Mouse (Mus musculus): Measurements from ENCODE around the gene Serpina5.

The Serpina5 gene

GRCm38 (mm10) chr12:104125021-104125560 lies 24.2 kb downstream of the Serpina5 start:
- DNase-seq (ENCODE audit: low spot score in 2 of 2): no peak

DNA sequence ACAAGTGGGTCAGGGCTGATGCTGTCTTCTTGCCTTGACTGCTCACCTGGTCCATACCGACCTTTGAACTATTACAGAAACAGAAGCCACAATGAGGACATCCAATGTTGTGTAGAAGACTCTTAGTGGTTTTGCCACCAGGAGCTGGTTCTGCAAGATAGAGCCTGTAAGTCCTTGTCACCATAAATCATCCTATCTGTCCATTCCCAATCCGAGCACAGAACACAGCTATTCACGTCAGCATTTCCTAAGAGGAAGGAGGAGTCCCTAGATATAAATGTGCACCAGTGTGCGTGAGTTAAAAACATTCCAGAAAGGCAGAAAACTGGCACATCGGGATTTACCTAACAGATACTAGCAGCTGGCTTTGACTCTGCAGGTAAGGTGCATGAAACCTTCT lies 26.8 kb downstream of the Serpina5 start, which contains the start of gene Serpina3b:
Gene Serpina3b (plus strand): TSS at position 301 of the 400 bp plus-strand sequence.
- no peak for DNase-seq (ENCODE audit: low spot score in 2 of 2)

GRCm38 (mm10) chr12:104131041-104131440 lies 30.1 kb downstream of the Serpina5 start:
- no peak for DNase-seq (ENCODE audit: low spot score in 2 of 2)

- no peak for DNase-seq (ENCODE audit: low spot score in 2 of 2)
These were observed 37.3 kb downstream of the Serpina5 start for GRCm38 (mm10) chr12:104138216-104138615.

- DNase-seq (ENCODE audit: low spot score in 2 of 2): no peak
These were observed 39.7 kb downstream of the Serpina5 start for GRCm38 (mm10) chr12:104140543-104141103.

- no peak for DNase-seq (ENCODE audit: low spot score in 2 of 2)
These were observed 40.6 kb downstream of the Serpina5 start for GRCm38 (mm10) chr12:104141506-104141905.

DNA sequence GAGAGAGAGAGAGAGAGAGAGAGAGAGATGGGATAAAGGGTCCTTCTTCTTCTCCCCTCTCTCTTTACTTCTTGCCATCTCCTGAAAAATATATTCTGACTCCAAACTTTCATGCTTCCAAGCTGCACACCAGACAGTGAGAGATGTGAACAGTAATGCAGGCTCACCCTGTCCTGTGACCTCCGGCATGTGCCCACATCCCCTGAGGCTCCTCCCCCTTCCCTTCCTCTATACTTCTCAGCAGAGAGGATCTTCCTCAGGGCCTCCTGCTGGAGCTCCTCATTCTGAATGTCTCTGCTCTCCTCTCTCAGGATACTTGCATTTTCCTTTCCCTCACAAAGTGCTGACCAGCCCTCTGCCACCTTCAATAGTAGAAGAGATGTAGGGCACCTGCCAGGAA lies 41.5 kb downstream of the Serpina5 start:
- DNase-seq (ENCODE audit: low spot score in 2 of 2): no peak

DNA sequence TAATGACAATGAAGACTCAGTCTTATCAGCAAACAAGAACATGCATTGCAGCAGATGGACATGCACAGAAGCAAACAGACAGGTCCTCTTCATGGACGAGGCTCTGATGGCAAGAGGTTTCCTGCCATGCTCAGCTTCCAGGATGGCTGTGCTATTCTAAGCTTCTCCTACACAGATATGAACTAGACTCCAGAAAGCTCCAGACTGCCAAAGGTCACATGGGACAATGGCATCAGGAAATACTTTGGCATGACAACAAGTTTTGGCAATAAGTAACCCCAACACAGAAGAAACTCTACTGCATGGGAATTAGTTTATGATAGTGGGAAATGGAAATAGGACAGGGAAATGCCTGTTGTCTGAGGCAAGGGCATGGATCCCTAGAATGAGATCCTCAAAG lies 42.4 kb downstream of the Serpina5 start:
- no peak for DNase-seq (ENCODE audit: low spot score in 2 of 2)

DNA sequence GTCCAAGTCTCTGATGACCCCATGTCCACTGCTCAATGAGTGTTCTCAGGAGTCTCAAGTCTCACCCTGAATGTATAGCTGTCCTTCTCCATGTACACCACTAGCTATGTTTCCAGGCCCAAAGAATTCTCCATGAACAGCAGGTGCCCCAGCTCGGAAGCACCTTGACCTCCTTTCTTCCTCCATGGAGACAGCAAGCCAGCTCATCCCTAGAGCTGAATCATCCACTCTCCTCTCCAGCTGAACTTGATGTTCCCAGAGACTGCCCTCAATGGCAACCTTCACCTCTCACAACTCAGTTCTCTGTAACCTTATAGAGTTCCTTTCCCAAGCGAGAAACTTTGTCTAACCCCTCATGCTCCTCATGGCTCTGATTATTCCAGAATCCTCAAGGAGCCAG lies 44.7 kb downstream of the Serpina5 start:
- DNase-seq (ENCODE audit: low spot score in 2 of 2): no peak

GRCm38 (mm10) chr12:104151989-104152388 lies 51.1 kb downstream of the Serpina5 start:
- no peak for DNase-seq (ENCODE audit: low spot score in 2 of 2)

DNA sequence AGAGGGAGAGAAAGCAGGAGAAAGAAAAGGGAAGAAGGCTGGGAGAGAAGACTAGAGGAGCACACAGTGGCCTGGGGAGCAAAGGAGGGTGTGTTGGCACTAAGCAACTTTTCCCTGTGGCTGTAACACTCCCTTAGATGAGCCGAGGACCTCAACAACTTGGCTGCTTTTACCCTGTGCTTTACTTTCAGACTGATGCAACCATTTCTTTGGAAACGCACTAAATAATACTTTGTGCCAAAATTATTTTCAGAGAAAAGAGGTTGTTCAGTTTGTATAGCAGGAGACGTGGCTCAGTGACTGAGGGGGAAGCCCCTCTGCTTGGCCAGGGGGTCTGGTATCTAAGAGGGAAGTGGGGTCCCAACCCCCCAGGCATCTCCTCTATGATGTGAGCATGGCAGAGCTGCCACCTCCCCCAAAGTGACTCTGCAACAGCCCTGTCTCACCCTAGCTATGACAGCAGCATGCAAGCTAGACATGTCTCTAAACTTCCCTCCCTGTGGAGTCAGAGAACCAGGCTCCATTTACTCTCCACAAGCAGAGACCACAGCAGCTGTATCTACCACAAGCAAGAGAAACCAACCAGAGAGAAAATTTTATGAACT lies 52.2 kb downstream of the Serpina5 start:
- no peak for DNase-seq (ENCODE audit: low spot score in 2 of 2)

GRCm38 (mm10) chr12:104153656-104154055 lies 52.7 kb downstream of the Serpina5 start, which contains the start of gene Serpina3c:
Gene Serpina3c (minus strand): TSS chr12:104153870.
- no peak for DNase-seq (ENCODE audit: low spot score in 2 of 2)
